Mouse (Mus musculus) lung, postnatal 0 days (tissue): ENCODE measurements around the gene Krtap5-1.

Experiments
- CTCF ChIP-seq: IDR thresholded peaks from 2 replicates; pipeline ENCODE4 v1.5.1; 2016; ENCODE audit warnings: antibody characterized with exemption, mild to moderate bottlenecking
- EP300 ChIP-seq: IDR thresholded peaks from 2 replicates; pipeline ENCODE4 v1.6.1; 2016; ENCODE audit warnings: antibody characterized with exemption, mild to moderate bottlenecking, control low read depth

- TF ChIP-seq CTCF (no peak), EP300 (no peak)
These were observed 6.3 kb upstream of the Krtap5-1 start, which contains the start of gene Krtap5-4 for GRCm38 (mm10) chr7:142303249-142303648.
